Mouse (Mus musculus) heart, adult 2 months (tissue): Measurements from ENCODE around the gene Pfas.
A peak's percentile ranks its signal among the peaks of the same experiment; 100 is the strongest.

ENCODE experiments used
- CTCF ChIP-seq: fragments of 200-600 bp; IDR thresholded peaks from 2 replicates; pipeline ENCODE4 v1.8.1; 2022; ENCODE audit warnings: antibody characterized with exemption, mild to moderate bottlenecking, moderate library complexity
- EP300 ChIP-seq: fragments of 200-500 bp; IDR thresholded peaks from 2 replicates; pipeline ENCODE4 v1.6.1; 2011; ENCODE audit warnings: low read depth, low read length, control low read depth; ENCODE audit not compliant: insufficient read depth
- POLR2A ChIP-seq: fragments of 200-500 bp; IDR thresholded peaks from 2 replicates; pipeline ENCODE4 v1.6.1; 2011; ENCODE audit warnings: mild to moderate bottlenecking, low read depth, low read length, control low read depth; ENCODE audit not compliant: insufficient read depth

DNA sequence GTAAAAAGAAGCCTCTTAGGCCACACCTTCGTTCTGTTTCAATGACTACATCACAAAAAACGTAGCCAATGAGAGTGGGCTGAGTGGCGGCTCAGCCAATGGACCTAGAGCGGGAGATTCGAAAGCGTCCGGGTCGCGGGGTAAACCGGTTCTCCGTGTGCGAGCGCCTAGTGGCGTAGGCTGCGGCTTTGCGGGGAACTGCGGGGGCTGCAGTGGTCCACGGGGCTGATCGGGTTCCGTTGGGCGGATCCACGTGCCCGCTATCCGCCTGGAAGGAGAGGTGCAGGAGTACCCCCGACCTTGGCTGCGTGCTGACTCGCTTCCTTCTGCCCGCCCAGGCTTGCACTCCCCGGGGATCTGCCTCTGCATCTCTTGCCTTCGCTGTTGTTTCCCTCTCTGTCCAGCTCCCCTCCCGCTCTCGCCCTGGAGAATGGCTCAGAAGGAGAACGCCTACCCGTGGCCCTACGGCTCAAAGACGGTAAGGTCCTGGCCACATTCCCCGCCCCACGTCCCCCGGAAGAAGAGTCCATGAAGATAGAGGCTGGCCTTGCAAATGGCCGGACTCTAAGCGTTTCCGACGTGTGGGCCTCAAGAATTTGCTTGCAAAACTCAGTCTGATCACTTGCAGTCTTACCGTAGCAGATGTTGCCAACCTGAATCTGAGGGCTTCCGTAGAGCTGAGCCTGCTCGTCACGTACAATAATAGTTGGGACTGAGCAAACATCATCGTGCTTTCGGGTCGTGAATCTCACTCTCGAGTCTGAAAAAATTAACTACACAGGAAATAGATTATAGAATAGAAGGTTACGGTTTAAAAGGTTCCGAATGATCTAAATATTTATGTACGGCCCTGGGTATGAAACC, 37.5 kb upstream of the Pfas start, which contains the start of gene Aurkb:
- TF ChIP-seq POLR2A (0 out of 2 replicates have a peak, but pooled peaks have one; percentile 23), CTCF (peak; percentile 47), EP300 (no peak)
